In the genomic region with DNA sequence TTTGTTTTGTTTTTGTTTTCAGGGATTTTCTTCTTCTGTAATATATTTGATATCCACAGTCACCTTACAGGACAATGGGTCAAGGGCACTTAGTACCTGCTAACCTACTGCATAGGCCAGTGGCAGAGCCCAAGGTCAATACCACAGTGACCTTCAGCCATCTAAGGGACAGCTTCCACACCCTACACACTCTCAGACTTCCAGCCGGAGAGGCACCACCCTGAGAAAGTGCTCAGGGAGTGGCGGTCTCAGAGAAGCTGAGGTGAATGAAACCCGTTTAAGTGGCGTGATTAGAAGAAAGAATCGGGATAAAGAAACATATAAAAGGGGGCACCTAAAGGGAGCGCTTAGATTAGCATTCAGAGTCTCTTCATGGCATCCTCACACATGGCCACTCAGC, we compare ENCODE assay signal across 24 mouse cellular contexts.
"Had no signal": no experiment of that assay in that cellular context is flagged by ENCODE, and none has a peak within 500 bp of the region (broad histone marks: within the 10 kb centered on the region; RNA-seq: fewer than 3 reads in every experiment).

No protein-coding gene starts in this region.

- H3K4me2 ChIP-seq: heart, embryonic 11.5 days; hindbrain, embryonic 13.5 days; hindbrain, embryonic 15.5 days; kidney, embryonic 15.5 days; limb, embryonic 13.5 days; limb, embryonic 15.5 days; liver, embryonic 12.5 days had no signal

- ATAC-seq: hindbrain, postnatal 0 days; intestine, embryonic 16.5 days; liver, embryonic 12.5 days had no signal

- DNase-seq: gastrocnemius, postnatal 14 days; gastrocnemius, postnatal 36 days; heart, adult 18-20 months; heart, postnatal 14 days; heart, postnatal 36 days; kidney, adult 11 months; kidney, adult 2 months; kidney, adult 9 months; kidney, postnatal 14 days; kidney, postnatal 36 days; layer of hippocampus, adult 9-11 months; layer of hippocampus, postnatal 36 days; left cerebral cortex, postnatal 4 days had no signal

- H3K4me3 ChIP-seq: hindbrain, embryonic 13.5 days; hindbrain, embryonic 15.5 days; kidney, embryonic 15.5 days; limb, embryonic 13.5 days; limb, embryonic 15.5 days; liver, embryonic 12.5 days had no signal

- H3K9me3 ChIP-seq: hindbrain, embryonic 13.5 days; hindbrain, embryonic 15.5 days; kidney, embryonic 15.5 days; limb, embryonic 13.5 days; limb, embryonic 15.5 days; liver, embryonic 12.5 days had no signal

- H3K27ac ChIP-seq: hindbrain, embryonic 13.5 days; hindbrain, embryonic 15.5 days; hindbrain, postnatal 0 days; kidney, embryonic 15.5 days; kidney, postnatal 0 days; limb, embryonic 13.5 days; limb, embryonic 15.5 days; liver, embryonic 12.5 days; liver, embryonic 14.5 days had no signal

- H3K4me1 ChIP-seq: kidney, embryonic 15.5 days; liver, embryonic 12.5 days had no signal

- H3K36me3 ChIP-seq: hindbrain, embryonic 13.5 days; hindbrain, embryonic 15.5 days; kidney, embryonic 15.5 days; limb, embryonic 13.5 days; limb, embryonic 15.5 days; liver, embryonic 12.5 days had no signal

- H3K9ac ChIP-seq: hindbrain, embryonic 13.5 days; hindbrain, embryonic 15.5 days; kidney, embryonic 15.5 days; limb, embryonic 13.5 days; limb, embryonic 15.5 days; liver, embryonic 12.5 days; liver, embryonic 14.5 days had no signal

- H3K27me3 ChIP-seq: hindbrain, embryonic 13.5 days; hindbrain, embryonic 15.5 days; kidney, embryonic 15.5 days; limb, embryonic 13.5 days; limb, embryonic 15.5 days; liver, embryonic 12.5 days had no signal
